Mouse (Mus musculus) c-Kit-negative CD71-positive TER-119-positive erythroid progenitor cells, embryonic 14.5 days (primary cell): ENCODE results near the gene Bcor.

ENCODE experiments used
- DNase-seq: peaks from one replicate; pipeline ENCODE4 v3.0.0-alpha.2; 2013; ENCODE audit warnings: low read depth, low spot score

Bcor gene

DNA sequence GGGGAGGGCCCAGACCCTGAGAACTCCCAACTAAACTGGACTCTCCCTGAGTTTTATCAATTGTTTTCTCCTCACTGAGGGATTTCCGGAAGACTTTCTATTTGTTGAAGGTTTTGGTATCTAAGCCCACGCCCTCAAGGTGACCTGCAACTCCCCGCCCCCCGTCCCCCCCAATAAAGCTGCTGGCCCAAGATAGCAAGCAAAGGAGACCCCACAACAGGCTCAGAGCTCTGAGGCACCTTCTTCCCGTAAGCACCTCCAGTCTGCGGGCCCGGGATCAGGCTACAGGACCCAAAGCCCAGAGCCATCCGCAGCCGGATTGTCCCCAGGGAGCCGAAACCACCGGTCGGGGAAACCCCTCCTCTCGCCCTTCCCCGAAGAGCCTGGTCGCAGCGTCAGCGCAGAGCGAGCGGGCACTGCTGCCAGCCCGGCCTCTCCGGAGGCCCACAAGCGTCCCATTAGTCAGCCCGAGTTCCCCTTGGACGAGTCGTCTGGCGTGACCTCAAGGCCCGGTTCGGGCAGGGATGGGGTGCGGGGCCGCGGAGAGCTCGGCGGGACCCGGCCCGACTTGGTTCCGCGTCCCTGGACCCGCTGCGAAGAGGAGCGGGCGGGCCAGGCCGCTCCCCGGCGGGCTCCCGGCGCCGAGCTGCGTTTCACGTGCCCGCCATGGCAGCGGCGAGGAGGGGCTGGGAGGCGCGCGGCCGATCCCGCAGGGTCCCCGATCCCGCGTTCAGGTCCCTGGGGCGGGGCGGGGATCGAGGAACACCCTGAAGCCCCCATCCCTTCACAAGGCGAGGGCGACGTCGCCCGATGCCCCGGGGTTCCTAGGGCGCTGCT lies 73.3 kb downstream of the Bcor start:
- no peak for DNase-seq

DNA sequence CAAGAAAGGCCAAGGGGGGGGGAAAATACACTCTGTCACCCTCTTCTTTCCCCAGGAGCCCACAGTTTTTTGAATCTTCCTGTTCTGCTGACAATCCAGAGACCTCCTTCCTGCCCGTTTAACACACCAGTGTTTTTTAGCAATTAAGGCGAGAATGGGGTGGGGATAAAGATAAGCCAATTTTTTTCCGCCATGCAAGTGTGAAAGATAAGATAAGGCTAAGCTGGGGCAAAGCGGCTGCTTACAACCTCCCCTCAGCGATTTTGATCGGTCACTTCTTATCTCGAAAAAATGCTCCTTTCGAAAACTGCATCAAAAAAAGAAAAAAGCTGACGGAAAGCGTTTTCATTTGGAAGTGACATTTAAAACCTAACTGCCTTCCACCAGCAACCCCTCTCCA lies 74.2 kb downstream of the Bcor start:
- no peak for DNase-seq

GRCm38 (mm10) chrX:12085290-12085689 lies 74.9 kb downstream of the Bcor start:
- DNase-seq, result no peak

DNA sequence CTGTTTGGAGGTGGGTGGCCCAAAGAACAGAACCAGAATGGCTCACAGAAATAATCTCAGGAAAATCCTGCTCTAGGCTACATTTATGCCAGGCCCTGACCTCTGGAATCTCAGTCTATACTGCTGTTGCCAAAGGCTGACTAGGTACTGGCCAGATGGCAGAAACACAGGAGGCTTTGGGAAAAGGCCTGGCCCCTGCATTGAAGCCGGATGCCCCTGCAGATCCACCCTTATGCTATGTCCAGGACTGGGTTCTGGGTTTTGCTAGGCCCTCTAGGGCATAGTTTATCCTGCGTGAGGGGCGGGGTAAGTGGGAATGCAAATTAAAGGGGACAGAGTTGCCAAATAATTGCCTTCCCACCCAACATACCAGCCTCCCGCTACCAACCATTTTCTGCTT lies 75.5 kb downstream of the Bcor start:
- no peak for DNase-seq

DNA sequence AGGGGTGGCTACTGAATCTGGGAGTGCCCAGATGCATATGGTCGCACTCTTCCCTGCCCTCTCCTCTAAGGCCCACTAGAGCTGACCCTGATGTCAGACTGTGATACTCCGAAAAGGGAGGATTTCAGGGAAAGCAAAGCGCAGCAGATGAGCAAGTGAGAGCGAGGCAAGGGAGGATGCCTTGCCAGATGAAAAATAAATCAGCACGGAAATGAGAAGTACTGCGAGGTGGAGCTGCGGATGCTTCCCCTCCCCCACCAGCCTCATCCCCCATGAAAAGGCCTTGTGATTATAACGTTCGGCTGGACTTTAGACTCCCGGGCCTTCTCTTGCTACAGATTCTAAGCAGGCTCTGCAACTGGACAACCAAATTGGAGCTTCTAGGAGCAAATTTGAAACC lies 76.5 kb downstream of the Bcor start:
- no peak for DNase-seq

- no peak for DNase-seq
Observed at GRCm38 (mm10) chrX:12082736-12083135, 77.4 kb downstream of the Bcor start.

DNA sequence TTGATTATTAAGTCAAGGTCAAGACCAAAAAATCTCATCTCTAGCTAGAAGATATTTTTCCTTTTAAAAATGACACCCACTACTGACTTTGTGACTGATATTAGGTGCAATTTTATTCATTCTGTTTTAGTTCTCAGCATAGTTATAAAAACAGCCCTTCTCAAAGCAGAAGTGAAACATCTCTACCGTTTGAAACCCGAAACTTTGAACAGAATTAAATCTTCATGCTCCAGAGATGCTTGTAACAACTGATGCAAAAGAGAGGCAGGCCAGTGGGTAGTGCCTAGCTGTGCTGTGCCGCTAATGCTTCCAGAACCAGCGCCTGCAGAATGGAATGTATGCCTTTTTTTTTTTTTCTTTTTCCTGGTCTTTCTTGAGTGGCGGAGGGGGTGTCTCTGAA lies 78.0 kb downstream of the Bcor start:
- DNase-seq, result no peak

- DNase-seq, result no peak
Observed at GRCm38 (mm10) chrX:12081741-12082155, 78.4 kb downstream of the Bcor start.

- DNase-seq, result no peak
Observed at GRCm38 (mm10) chrX:12080904-12081740, 79.0 kb downstream of the Bcor start.

DNA sequence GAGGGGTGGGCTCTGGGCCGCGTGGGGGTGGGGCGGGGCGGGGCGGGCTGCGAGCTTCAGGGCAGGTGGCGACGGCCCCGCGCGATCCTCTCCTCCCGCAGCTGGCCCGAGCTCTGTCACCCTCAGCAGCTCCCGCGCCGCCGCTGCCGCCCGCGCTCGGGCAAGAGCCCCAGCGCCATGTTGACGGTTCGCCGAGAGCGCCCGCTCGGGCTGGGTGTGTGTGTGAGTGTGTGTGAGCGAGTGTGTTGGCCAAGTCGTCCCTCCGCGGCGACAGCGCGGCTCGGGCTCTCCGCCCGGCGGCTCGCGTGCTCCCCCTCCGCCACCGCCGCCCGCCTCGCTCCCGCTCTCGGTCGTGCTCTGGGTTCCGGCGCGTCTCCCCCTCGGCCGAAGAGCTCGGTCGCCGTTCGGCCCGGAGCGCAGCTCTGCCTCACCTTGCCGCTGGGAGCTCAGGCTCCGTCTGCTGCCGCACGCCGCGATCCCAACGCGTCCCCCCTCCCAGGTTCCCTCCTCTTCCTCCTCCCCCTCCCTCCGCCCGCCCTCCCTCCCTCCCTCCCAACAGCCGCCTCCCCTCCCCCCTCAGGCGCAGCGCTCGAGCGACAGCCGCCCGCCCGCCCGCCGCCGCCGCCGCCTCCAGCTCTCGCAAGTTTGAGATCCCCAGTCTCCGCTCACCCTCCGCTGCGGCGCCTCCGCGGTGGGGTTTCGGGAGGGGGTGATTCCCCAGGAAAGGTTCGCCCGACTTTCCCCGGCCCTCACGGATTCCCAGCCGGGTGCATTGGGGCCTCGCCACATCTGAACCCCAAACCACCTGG lies 79.9 kb downstream of the Bcor start:
- DNase-seq, result no peak

GRCm38 (mm10) chrX:12079309-12080094 lies 80.7 kb downstream of the Bcor start:
- DNase-seq, result no peak

GRCm38 (mm10) chrX:12079059-12079308 lies 81.2 kb downstream of the Bcor start:
- no peak for DNase-seq

DNA sequence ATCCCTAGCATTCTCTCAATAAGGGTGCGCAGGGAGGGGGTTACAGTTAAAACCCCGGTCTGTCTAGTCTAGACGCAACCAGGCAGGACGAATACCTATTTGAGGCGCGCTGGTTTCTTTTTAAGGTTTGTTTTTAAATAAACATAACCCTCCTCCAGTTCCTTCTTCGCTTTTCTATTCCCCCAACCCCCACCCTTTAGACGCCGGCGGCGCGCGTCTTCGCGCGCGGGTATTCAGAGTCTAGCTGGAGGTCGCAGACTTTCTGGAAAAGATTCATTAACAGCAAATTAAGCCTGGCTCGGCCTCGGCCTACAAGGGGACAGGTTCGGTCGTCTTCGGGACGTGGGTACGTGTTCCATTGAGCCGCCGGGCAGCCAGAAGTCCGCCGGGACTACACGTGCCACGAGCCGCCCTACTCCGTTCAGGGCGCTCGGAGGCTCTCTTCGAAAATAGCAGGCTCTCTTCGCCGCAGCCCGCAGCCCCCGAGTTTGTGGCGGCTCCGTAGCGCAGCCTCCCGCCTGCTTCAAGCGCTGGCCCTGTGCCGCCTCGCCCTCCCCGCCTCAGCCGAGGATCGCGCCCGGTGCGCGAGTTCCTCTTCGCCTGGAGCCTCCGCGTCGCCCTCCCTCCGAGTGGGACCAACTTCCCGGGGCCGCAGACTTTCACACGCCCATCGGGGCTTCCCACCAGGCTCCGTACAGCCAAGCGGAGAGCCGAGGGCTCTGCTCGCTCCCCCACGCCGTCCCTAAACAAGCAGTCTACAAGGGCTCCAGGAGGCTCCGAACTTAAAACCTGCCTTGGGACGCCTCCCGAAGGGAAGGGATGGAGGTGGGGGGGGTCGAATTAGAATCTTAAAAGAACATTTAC lies 81.7 kb downstream of the Bcor start:
- DNase-seq, result no peak

DNA sequence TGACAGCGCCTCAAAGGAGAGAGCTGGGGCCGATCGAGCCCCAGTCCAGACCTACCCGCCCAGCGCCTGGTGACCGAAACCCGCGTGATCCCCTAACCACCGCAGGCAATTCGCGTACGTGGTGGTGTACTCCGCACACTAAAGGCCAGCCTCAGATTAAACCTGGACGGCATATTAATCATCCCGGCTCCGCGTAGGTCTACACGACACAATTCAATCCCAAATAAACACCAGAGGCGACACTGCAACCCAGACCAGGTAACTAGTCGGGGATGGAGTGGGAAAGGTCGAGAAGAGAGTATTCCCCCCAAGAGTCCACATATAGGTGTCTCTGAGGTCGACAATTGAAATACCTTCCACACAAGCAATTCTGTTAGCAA lies 82.6 kb downstream of the Bcor start:
- DNase-seq, result no peak

- peak; percentile 47 for DNase-seq
Observed at GRCm38 (mm10) chrX:12076763-12077600, 83.2 kb downstream of the Bcor start.

DNA sequence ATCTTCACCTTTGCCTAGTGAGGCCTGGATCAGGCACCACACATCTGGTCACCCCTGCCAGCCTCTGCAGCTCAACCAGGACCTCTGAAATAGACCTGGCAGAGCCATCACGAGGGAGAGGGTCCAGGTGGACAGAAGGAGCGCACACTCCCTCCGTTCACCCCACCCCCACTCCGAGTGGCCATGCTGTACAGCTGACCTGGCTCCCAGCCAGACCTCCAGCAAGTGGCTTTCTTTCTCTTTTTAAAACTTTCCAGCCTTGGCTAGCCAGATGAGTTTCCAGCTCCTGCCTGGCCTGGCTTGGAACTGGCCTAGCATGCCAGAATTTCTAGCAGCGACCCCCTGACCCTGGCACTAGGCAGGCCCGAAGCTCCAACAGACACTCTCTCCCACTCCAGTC lies 87.4 kb downstream of the Bcor start:
- no peak for DNase-seq

- DNase-seq, result no peak
Observed at GRCm38 (mm10) chrX:12068978-12069724, 91.0 kb downstream of the Bcor start.

GRCm38 (mm10) chrX:12067851-12068510 lies 92.2 kb downstream of the Bcor start:
- DNase-seq, result no peak
